Mouse (Mus musculus) liver, adult 2 months (tissue): ENCODE results near the gene Gpr162.

Experiments
- CTCF ChIP-seq: fragments of 200-500 bp; IDR thresholded peaks from 2 replicates; pipeline ENCODE4 v1.5.1; 2011; ENCODE audit warnings: low read depth, low read length, control low read depth
- POLR2A ChIP-seq: fragments of 200-500 bp; IDR thresholded peaks from 2 replicates; pipeline ENCODE4 v1.6.1; 2011; ENCODE audit warnings: low read length, control low read depth; ENCODE audit not compliant: insufficient read depth; ENCODE audit errors: extremely low read depth

GRCm38 (mm10) chr6:124879390-124879789 lies 15.6 kb upstream of the Gpr162 start:
- TF ChIP-seq POLR2A (no peak), CTCF (no peak)
